In genomic region chr5:33144025-33144424, GRCm38 (mm10) we compare ENCODE assay signal across 10 mouse cellular contexts. TPM values are rescaled to one million over a fixed set of nuclear protein-coding genes. Genes with fewer than 3 reads are reported as not detected.
A peak's percentile ranks its signal among the peaks of the same experiment; 100 is the strongest.
DNase-seq lines count a peak whose midpoint lies in the region; ATAC-seq and TF ChIP-seq lines count a peak whose summit lies in the region.
"Had no signal": no experiment of that assay in that cellular context is flagged by ENCODE, and none has a peak within 500 bp of the region (broad histone marks: within the 10 kb centered on the region; RNA-seq: fewer than 3 reads in every experiment).

No protein-coding gene starts in this region.

- H3K36me3 ChIP-seq in ES-Bruce4 (ENCODE audit: control insufficient read depth, insufficient read depth, low read length, poor library complexity, severe bottlenecking) = no peaks in the 10 kb centered on the region
- peaks cover 35% of the 10 kb centered on the region for H3K36me3 ChIP-seq in intestine, postnatal 0 days (ENCODE audit: control insufficient read depth, insufficient read depth)
- H3K36me3 ChIP-seq in stomach, postnatal 0 days (ENCODE audit: control insufficient read depth, insufficient read depth, low read length) = no peaks in the 10 kb centered on the region
- H3K36me3 ChIP-seq: neural tube, embryonic 12.5 days had no signal

- no peak overlapping the region for H3K4me3 ChIP-seq in ES-Bruce4 (ENCODE audit: low read depth, low read length)
- no peak overlapping the region for H3K4me3 ChIP-seq in intestine, postnatal 0 days (ENCODE audit: low read depth, low read length)
- H3K4me3 ChIP-seq in stomach, postnatal 0 days (ENCODE audit: low read depth, low read length) = no peak overlapping the region
- H3K4me3 ChIP-seq: neural tube, embryonic 12.5 days had no signal

- TF ChIP-seq EP300 in ES-Bruce4 (IDR thresholded peaks at IDR 0.05; ENCODE audit: insufficient read depth, low read depth, low read length) = no peak
- TF ChIP-seq EP300 in stomach, postnatal 0 days (optimal IDR thresholded peaks at IDR 0.05) = no peak

- no peak overlapping the region for H3K4me2 ChIP-seq in intestine, postnatal 0 days (replicated peaks; ENCODE audit: low read depth)
- H3K4me2 ChIP-seq in stomach, postnatal 0 days (replicated peaks; ENCODE audit: low read depth) = no peak overlapping the region
- H3K4me2 ChIP-seq: neural tube, embryonic 12.5 days had no signal

- DNase-seq in left cerebral cortex, adult 18-20 months (ENCODE audit: low spot score in 2 of 2) = peak; percentile 4 to 10
- DNase-seq in left cerebral cortex, adult 11 months (ENCODE audit: low spot score) = no peak
- peak; percentile 41 for DNase-seq in adrenal gland, adult 8-10 months
- DNase-seq in stomach, postnatal 0 days (ENCODE audit: low spot score) = peak; percentile 48
- DNase-seq in neural tube, embryonic 10.5 days (ENCODE audit: extremely low spot score, low spot score) = no peak

- no peaks in the 10 kb centered on the region for H3K9me3 ChIP-seq in ES-Bruce4 (replicated peaks; ENCODE audit: control insufficient read depth, insufficient read depth, low read length, poor library complexity, severe bottlenecking)
- H3K9me3 ChIP-seq in intestine, postnatal 0 days (ENCODE audit: control insufficient read depth) = no peaks in the 10 kb centered on the region
- no peaks in the 10 kb centered on the region for H3K9me3 ChIP-seq in stomach, postnatal 0 days (ENCODE audit: control insufficient read depth, low read length)
- H3K9me3 ChIP-seq: neural tube, embryonic 12.5 days had no signal

- no peak overlapping the region for H3K27ac ChIP-seq in ES-Bruce4 (ENCODE audit: insufficient read depth, low read length)
- H3K27ac ChIP-seq in intestine, postnatal 0 days (ENCODE audit: low read depth, low read length) = no peak overlapping the region
- no peak overlapping the region for H3K27ac ChIP-seq in stomach, postnatal 0 days (replicated peaks)
- H3K27ac ChIP-seq: neural tube, embryonic 12.5 days had no signal

- no peak for TF ChIP-seq POLR2A in ES-Bruce4 (IDR thresholded peaks at IDR 0.05; ENCODE audit: insufficient read depth, low read length)

- ATAC-seq in intestine, postnatal 0 days = no peak
- no peak for ATAC-seq in stomach, postnatal 0 days (ENCODE audit: low FRiP score, low TSS enrichment)
- no peak for ATAC-seq in monocyte, adult 5-6 weeks (replicated peaks; ENCODE audit: insufficient number of reproducible peaks, low FRiP score, low TSS enrichment, poor library complexity, severe bottlenecking)

- peak; percentile 62 for TF ChIP-seq CTCF in ES-Bruce4 (IDR thresholded peaks at IDR 0.05; ENCODE audit: low read depth, low read length)
- peak; percentile 75 for TF ChIP-seq CTCF in intestine, postnatal 0 days (IDR thresholded peaks at IDR 0.05; ENCODE audit: low read depth)
- TF ChIP-seq CTCF in stomach, postnatal 0 days (IDR thresholded peaks at IDR 0.05; ENCODE audit: low read depth) = peak; percentile 76

- no peaks in the 10 kb centered on the region for H3K27me3 ChIP-seq in ES-Bruce4 (ENCODE audit: control insufficient read depth, insufficient read depth, low read length, poor library complexity, severe bottlenecking)
- no peaks in the 10 kb centered on the region for H3K27me3 ChIP-seq in intestine, postnatal 0 days (replicated peaks; ENCODE audit: control insufficient read depth, insufficient read depth, low read length)
- no peaks in the 10 kb centered on the region for H3K27me3 ChIP-seq in stomach, postnatal 0 days (ENCODE audit: control insufficient read depth, insufficient read depth, low read length)
- H3K27me3 ChIP-seq: neural tube, embryonic 12.5 days had no signal

- no peak overlapping the region for H3K9ac ChIP-seq in ES-Bruce4 (ENCODE audit: low read depth, poor library complexity, severe bottlenecking)
- no peak overlapping the region for H3K9ac ChIP-seq in intestine, postnatal 0 days (ENCODE audit: low read depth, low read length)
- H3K9ac ChIP-seq in stomach, postnatal 0 days (ENCODE audit: low read length) = no peak overlapping the region
- H3K9ac ChIP-seq: neural tube, embryonic 12.5 days had no signal

- H3K4me1 ChIP-seq in ES-Bruce4 (ENCODE audit: control insufficient read depth, insufficient read depth, low read length) = no peaks in the 10 kb centered on the region
- no peaks in the 10 kb centered on the region for H3K4me1 ChIP-seq in intestine, postnatal 0 days (replicated peaks; ENCODE audit: control insufficient read depth, insufficient read depth, low read length)
- no peaks in the 10 kb centered on the region for H3K4me1 ChIP-seq in stomach, postnatal 0 days (replicated peaks; ENCODE audit: control insufficient read depth, insufficient read depth)
- H3K4me1 ChIP-seq: neural tube, embryonic 12.5 days had no signal

- 54% methylated on average over 5 of the region's 5 CpGs for WGBS in intestine, postnatal 0 days
- 51% methylated on average over 5 of the region's 5 CpGs for WGBS in stomach, postnatal 0 days

RNA-seq across cellular contexts. Expression of gene Slc5a1, which starts 40.0 kb away (rescaled TPM):
- total RNA-seq in left cerebral cortex, adult 18-20 months (2021) = not detected
- polyA plus RNA-seq in ES-Bruce4 (2011; ENCODE audit: insufficient read depth, insufficient read length, low read depth, missing spikeins) = 0.78 and 1.1 TPM in 2 replicates
- not detected for total RNA-seq in adrenal gland, adult 8-10 months (2022)
- 158 and 164 TPM in 2 replicates for polyA plus RNA-seq in intestine, postnatal 0 days (2015; fragmentation: Nextera tagmentation; extraction: Ambion mirVana)
- 6.6 and 7.4 TPM in 2 replicates for polyA plus RNA-seq in stomach, postnatal 0 days (2015; fragmentation: Nextera tagmentation; extraction: Ambion mirVana)
- total RNA-seq in monocyte, adult 5-6 weeks (2017) = not detected in 3 replicates
- polyA plus RNA-seq: heart, embryonic 14.5 days had no signal

Comparison
In these comparisons a context has a peak if more than half of its experiments do, and no peak if none do; other contexts are left out.
1. DNase-seq: peak in left cerebral cortex, adult 18-20 months (2 of 2), adrenal gland, adult 8-10 months (single experiment) and stomach, postnatal 0 days (single experiment); none in left cerebral cortex, adult 11 months (single experiment) and neural tube, embryonic 10.5 days (single experiment).
2. Peak in every context shown above with its lines, with median percentiles within 50 percentile points of each other: CTCF ChIP-seq.